Mouse (Mus musculus) gastrocnemius, adult 2 months (tissue): ENCODE measurements at regions not wholly inside any gene's neighbourhood (a gene's known extent, or its start where the extent isn't known, plus 50 kb on each side); places are given as distances from the start of the nearest gene placed in this dataset.

Experiments
- DNase-seq: peaks from one replicate; pipeline ENCODE4 v3.0.0; 2022
- H3K27ac ChIP-seq: fragments of 200-600 bp; 2 replicates; pipeline ENCODE4 v1.8.1; 2022; ENCODE audit warnings: mild to moderate bottlenecking
- H3K4me3 ChIP-seq: fragments of 200-600 bp; 2 replicates; pipeline ENCODE4 v1.8.1; 2022; ENCODE audit warnings: mild to moderate bottlenecking, moderate library complexity
- CTCF ChIP-seq: fragments of 200-600 bp; IDR thresholded peaks from 2 replicates; pipeline ENCODE4 v1.8.1; 2022; ENCODE audit warnings: antibody characterized with exemption, mild to moderate bottlenecking, moderate library complexity
- intact Hi-C: fragments of 180-260 bp; cut with DNase I; formaldehyde crosslinking; loops from one replicate; pipeline ENCODE4 v1.15.1; 2025

DNA sequence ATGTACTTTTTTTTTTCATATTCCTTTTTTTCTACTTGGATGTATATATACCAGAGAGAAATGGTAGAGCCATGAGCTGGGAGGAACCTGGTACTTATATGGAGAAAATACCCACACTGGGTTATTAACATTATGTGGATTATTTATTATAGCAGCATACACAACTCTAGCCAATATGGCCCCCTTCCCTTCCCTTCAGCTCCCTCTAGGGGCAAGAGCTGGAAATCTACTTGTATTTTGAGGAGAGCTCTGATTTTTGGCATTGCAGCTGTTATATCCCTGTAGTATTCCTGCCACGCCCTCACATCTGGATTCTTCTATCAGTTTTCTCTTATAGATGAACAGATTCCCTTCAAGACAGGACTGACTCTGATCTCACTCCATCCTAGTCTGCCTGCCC, 52.0 kb upstream of the Ptprt start:
- intact Hi-C loops, result no loop called here
- Histone ChIP-seq H3K4me3 (no peak overlapping the region), H3K27ac (no peak overlapping the region)
- TF ChIP-seq CTCF, result no peak
- no peak for DNase-seq

DNA sequence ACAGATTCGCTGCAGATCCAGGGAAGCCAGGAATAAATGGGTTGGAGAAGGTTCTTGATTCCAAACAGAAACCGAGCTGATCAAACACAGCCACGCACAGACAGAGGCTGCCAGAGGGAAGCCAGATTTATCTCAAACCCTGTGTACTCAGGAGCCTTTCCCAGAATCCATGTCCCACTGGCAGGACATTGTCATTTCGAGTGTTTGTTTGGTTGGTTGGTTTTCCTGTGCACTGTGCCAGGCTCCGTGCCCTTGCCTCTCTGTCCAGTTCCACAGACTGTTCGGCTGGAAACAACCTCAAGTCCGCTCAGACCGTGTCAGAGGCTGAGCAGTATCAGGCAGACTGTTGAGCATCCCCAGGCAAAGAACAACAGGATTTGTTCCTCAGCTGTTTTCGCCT, 51.4 kb upstream of the Ptprt start:
- DNase-seq, result no peak
- Histone ChIP-seq H3K27ac (no peak overlapping the region), H3K4me3 (no peak overlapping the region)
- no peak for TF ChIP-seq CTCF
- intact Hi-C loops, result no loop called here
